Mouse (Mus musculus) heart, embryonic 11.5 days (tissue): ENCODE results near the gene Vangl2. TPM values are rescaled to one million over a fixed set of nuclear protein-coding genes. Genes with fewer than 3 reads are reported as not detected.

Experiments
- ATAC-seq: fragments of 200-750 bp; cut with Nextera tagmentation; replicated peaks from 2 replicates; pipeline ENCODE4 v1.8.0; 2017; ENCODE audit warnings: moderate library complexity; ENCODE audit not compliant: insufficient number of reproducible peaks, low FRiP score, low TSS enrichment
- H3K27ac ChIP-seq: fragments of 300-500 bp; sonication (generic); 2 replicates; pipeline ENCODE4 v1.5.1; 2014; ENCODE audit warnings: mild to moderate bottlenecking, low read depth, low read length
- H3K27me3 ChIP-seq: fragments of 300-500 bp; sonication (generic); 2 replicates; pipeline ENCODE4 v1.6.1; 2014; ENCODE audit warnings: mild to moderate bottlenecking, low read length, mixed read lengths; ENCODE audit not compliant: control insufficient read depth, insufficient read depth
- H3K36me3 ChIP-seq: fragments of 300-500 bp; sonication (generic); 2 replicates; pipeline ENCODE4 v1.6.1; 2014; ENCODE audit warnings: mild to moderate bottlenecking, low read length, moderate library complexity, mixed read lengths; ENCODE audit not compliant: control insufficient read depth, insufficient read depth
- H3K4me1 ChIP-seq: fragments of 300-500 bp; sonication (generic); 2 replicates; pipeline ENCODE4 v1.6.1; 2014; ENCODE audit warnings: low read length; ENCODE audit not compliant: control insufficient read depth, insufficient read depth
- H3K4me2 ChIP-seq: fragments of 300-500 bp; sonication (generic); 2 replicates; pipeline ENCODE4 v1.6.1; 2014; ENCODE audit warnings: mild to moderate bottlenecking, moderate library complexity
- H3K4me3 ChIP-seq: fragments of 300-500 bp; sonication (generic); 2 replicates; pipeline ENCODE4 v1.5.1; 2014; ENCODE audit warnings: low read depth, low read length
- H3K9ac ChIP-seq: fragments of 300-500 bp; sonication (generic); 2 replicates; pipeline ENCODE4 v1.6.1; 2014; ENCODE audit warnings: mild to moderate bottlenecking, low read depth, low read length, moderate library complexity
- H3K9me3 ChIP-seq: fragments of 300-500 bp; sonication (generic); replicated peaks from 2 replicates; pipeline ENCODE4 v1.6.1; 2016; ENCODE audit warnings: low read length; ENCODE audit not compliant: control insufficient read depth
- WGBS: fragments of 180-500 bp; shearing (Covaris S2); extraction: QIAGEN DNeasy Blood & Tissue Kit; methylation state at CpG from one replicate; pipeline ENCODE4 v1.1.7; 2014; ENCODE audit not compliant: insufficient replicate concordance; 5-methylcytosine and 5-hydroxymethylcytosine counted together
- polyA plus RNA-seq: library from polyadenylated mRNA; unstranded; fragments of >200 nt; fragmentation: Nextera tagmentation; extraction: Ambion mirVana; gene quantifications from 2 replicates; pipeline ENCODE4 v1.2.1, GENCODE M21; 2014

Gene Vangl2
- 10.4 and 10.9 TPM in 2 replicates for polyA plus RNA-seq

DNA sequence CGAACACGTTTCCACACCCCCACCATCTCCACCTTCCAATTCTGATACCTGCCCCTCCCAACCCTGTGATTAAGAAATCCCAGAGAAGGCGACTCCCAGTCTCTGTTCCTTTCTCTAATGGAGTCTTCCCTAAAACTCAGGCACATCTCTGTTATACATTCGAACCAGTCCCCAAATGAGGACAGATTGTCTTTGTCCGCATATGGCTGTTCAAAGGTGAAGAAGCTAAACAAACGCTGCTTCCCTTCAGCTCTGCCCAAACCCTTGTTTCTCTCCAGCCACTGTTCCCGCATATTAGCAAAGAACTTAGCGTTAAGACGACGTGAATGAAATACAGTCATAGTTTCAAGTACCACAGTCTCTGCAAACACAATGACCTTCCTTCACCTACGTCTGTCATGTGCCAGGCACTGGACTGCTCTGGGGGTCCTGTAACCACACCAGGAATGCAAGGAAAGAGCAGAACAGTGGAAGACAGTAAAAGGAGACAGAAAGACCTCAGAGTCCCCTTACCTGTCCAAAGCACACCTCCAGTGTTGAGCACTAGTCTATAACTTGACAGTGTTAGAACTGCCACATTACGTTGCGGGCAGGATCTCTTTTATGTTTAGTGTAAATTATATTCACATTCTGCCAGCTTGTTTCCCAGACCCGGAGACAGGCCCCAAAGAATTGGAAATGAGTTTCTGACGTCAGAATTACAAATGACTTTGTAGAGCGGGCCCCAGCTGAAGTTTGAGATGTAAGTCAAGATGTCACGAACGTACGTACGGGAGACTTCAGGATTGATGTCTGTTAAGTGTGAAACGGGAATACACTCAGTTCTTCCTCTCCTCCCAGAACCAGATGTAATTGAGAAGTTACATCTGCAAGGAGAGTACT, at the start of gene Vangl2:
TSS of gene Vangl2 (minus strand) at position 51 of the 882 bp plus-strand sequence.
- Histone ChIP-seq H3K27ac (0 out of 2 replicates have a peak within 1 kb of the TSS, but pooled peaks have one; percentile 18), H3K9me3 (no peaks in the 10 kb centered on the region), H3K4me3 (peak within 1 kb of the TSS; percentile 84), H3K27me3 (no peaks in the 10 kb centered on the region), H3K4me1 (peaks cover 19% of the 10 kb centered on the region), H3K36me3 (no peaks in the 10 kb centered on the region), H3K4me2 (peak within 1 kb of the TSS; percentile 71), H3K9ac (peak within 1 kb of the TSS; percentile 89)
- ATAC-seq: no peak
- 59% methylated on average over 21 of the region's 21 CpGs for WGBS

DNA sequence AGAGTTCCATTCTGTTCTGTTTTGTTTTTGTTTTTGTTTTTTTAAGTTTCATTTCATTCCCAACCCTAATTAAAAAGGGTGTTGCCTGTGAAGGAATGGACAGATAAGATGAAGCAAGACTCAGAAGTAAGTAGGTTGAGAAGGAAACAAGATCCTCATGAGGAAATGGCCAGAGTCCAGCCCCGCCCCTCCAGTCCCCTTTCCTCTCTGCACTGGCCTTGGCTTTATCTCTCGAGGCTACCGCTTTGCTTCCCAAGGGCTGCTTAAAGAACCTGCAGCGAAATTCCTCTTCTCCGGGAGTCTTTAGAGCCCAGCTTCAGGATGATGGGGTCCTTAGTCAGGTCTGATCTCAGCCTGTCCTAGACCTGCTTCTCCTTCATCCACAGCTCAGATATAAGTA, 49.7 kb upstream of the Vangl2 start:
- Histone ChIP-seq H3K27ac (peak overlapping the region; percentile 46; the same call in 1 of the 2 replicates), H3K4me2 (no peak overlapping the region; the same call in 1 of the 2 replicates), H3K27me3 (no peaks in the 10 kb centered on the region), H3K9me3 (no peaks in the 10 kb centered on the region), H3K4me1 (0 out of 2 replicates have a peak, but pooled peaks cover 5% of the 10 kb centered on the region), H3K36me3 (peaks cover 23% of the 10 kb centered on the region), H3K9ac (0 out of 2 replicates have a peak overlapping the region, but pooled peaks have one; percentile 29), H3K4me3 (no peak overlapping the region)
- 41% methylated on average over 5 of the region's 5 CpGs for whole genome bisulfite sequencing
- no peak for ATAC-seq

DNA sequence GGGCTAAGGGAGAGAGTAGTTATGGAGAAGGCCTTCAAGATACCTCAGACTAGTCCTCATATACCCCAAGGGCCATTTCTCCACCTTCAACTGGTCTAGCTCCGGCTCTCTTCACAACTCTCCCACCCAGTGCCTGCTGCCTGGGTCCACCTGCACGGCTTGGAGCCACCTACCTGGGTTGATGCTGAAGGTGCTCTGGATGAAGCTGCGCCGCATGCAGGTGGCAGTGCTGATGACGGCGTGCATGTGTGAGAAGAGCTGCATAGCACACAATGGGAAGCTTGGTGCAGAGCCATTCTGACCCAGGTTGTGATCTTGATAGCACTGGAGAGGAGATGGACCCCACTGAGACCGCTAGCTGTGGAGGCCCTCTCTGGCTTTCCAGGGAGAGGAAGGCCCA, 44.4 kb upstream of the Vangl2 start:
- no peak overlapping the region for H3K4me2 ChIP-seq
- no peaks in the 10 kb centered on the region for H3K9me3 ChIP-seq
- H3K4me1 ChIP-seq: peaks cover 8% of the 10 kb centered on the region; the same call in 1 of the 2 replicates
- no peak for ATAC-seq
- no peak overlapping the region for H3K9ac ChIP-seq
- H3K36me3 ChIP-seq: peaks cover 46% of the 10 kb centered on the region
- H3K4me3 ChIP-seq: no peak overlapping the region
- H3K27me3 ChIP-seq: no peaks in the 10 kb centered on the region
- H3K27ac ChIP-seq: no peak overlapping the region
- 95% methylated on average over 7 of the region's 7 CpGs for WGBS

DNA sequence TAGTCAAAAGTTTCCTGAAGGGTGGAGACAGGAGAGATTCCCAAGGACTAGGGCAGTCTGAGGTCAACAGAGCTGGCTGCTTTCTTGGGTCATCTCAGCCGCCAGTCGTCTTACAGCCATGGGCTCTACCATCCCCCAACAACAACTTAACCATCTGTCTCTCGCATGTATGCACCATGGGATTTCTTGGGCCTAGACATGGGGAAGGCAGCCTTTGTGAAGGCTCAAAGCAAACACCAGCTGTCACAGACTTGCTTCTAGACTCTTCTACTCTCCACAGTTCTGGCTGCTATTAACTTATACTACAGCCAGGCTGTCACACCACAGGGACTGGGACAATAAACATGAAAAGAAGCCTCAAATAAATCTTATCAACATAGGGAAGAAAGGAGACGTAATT, 43.3 kb upstream of the Vangl2 start:
- Histone ChIP-seq H3K9ac (no peak overlapping the region), H3K4me1 (peaks cover 8% of the 10 kb centered on the region; the same call in 1 of the 2 replicates), H3K9me3 (no peaks in the 10 kb centered on the region), H3K4me2 (no peak overlapping the region), H3K4me3 (no peak overlapping the region), H3K36me3 (peaks cover 55% of the 10 kb centered on the region), H3K27me3 (no peaks in the 10 kb centered on the region), H3K27ac (no peak overlapping the region)
- WGBS: 70% methylated on average over 4 of the region's 4 CpGs
- no peak for ATAC-seq

DNA sequence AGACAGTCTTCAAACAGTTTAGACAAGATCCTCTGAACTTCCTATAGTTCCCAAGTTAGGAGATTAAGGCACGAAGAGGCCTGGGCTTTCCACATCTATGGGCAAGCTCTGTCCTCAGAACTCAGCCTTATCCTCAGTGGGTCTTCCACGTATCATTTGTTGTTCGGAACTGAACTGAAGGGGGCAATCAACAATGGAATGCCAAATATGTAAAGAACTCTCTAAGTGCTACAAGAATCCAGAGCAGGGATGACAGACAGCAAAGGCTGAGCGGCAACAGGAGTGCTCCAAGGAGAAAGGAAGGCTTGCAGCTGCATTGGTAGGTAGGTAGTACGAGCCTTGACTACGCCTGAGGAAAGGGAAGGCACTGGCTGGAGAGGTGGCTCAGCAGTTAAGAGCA, 42.0 kb upstream of the Vangl2 start:
- Histone ChIP-seq H3K27ac (no peak overlapping the region), H3K9me3 (no peaks in the 10 kb centered on the region), H3K4me3 (no peak overlapping the region), H3K4me1 (peaks cover 8% of the 10 kb centered on the region; the same call in 1 of the 2 replicates), H3K9ac (no peak overlapping the region), H3K27me3 (no peaks in the 10 kb centered on the region), H3K4me2 (no peak overlapping the region), H3K36me3 (peaks cover 64% of the 10 kb centered on the region)
- 46% methylated on average over 6 of the region's 6 CpGs for WGBS
- ATAC-seq: no peak

DNA sequence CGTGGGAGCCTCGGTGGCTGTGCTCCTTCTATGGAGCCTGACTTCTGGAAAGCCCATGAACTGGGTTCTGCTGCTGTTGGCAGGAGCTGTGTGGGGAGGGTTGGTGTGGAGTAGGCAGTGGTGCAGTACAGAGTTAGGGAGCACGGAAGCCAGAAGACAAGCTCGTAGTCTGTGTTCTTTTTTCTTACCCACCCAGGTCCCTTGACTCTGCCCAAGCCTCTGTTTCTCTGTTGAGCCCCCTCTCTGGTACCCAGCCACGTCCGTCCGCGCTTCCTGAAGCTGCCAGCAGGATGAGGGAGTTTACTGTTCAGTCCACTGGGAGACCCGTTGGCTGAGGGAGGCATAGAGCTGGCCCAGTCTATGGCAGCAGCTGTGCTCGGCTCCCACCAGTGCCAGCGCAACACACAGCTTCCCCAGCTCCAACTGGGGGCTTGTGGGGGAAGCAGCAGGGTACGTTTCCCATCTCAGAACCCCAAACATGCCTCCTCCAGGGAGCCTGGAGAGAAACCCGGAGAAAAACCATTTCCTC, 36.4 kb upstream of the Vangl2 start:
- no peaks in the 10 kb centered on the region; the same call in 1 of the 2 replicates for H3K4me1 ChIP-seq
- peaks cover 31% of the 10 kb centered on the region for H3K36me3 ChIP-seq
- no peak overlapping the region for H3K27ac ChIP-seq
- H3K9ac ChIP-seq: no peak overlapping the region
- ATAC-seq: no peak; the same call in 1 of the 2 replicates
- 77% methylated on average over 13 of the region's 13 CpGs for WGBS
- no peaks in the 10 kb centered on the region for H3K9me3 ChIP-seq
- H3K27me3 ChIP-seq: no peaks in the 10 kb centered on the region
- no peak overlapping the region for H3K4me3 ChIP-seq
- H3K4me2 ChIP-seq: no peak overlapping the region

DNA sequence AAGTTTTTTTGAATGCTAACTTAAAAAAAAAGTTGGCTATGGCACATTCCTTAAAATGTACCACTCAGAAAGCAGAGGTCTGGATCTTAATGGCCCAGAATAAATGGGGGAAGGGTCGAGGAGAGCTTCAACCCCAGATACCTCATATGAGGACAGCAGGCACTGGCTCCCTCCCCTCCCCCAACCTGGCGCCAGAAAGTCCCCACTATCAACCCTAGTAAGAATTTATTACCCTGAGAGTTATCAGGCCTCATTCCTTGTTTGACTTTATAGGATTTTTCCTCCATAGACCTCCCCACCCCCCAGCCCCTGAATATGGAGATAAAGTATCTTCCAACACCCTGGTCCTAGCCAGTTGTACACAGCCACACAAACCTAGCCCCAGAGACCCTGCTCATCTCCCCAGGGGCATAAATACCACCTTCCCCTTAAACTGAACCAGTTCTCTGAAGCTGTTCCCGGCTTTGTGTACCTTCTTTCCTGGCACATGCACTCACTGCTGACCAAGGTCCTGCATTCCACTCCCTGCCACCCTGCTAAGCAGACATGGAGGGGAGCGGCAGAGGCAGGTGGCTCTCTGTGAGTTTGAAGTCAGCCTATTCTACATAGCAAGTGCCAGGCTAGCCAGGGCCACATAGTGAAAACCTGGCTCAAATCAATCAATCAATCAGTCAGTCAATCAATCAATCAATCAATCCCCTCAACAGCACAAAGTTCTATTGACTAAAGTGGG, 35.2 kb upstream of the Vangl2 start:
- Histone ChIP-seq H3K36me3 (peaks cover 22% of the 10 kb centered on the region), H3K27ac (no peak overlapping the region), H3K4me1 (no peaks in the 10 kb centered on the region; the same call in 1 of the 2 replicates), H3K4me3 (no peak overlapping the region), H3K9me3 (no peaks in the 10 kb centered on the region), H3K27me3 (peaks cover 5% of the 10 kb centered on the region), H3K9ac (no peak overlapping the region), H3K4me2 (no peak overlapping the region)
- ATAC-seq: no peak
- WGBS: 39% methylated on average over 4 of the region's 4 CpGs

DNA sequence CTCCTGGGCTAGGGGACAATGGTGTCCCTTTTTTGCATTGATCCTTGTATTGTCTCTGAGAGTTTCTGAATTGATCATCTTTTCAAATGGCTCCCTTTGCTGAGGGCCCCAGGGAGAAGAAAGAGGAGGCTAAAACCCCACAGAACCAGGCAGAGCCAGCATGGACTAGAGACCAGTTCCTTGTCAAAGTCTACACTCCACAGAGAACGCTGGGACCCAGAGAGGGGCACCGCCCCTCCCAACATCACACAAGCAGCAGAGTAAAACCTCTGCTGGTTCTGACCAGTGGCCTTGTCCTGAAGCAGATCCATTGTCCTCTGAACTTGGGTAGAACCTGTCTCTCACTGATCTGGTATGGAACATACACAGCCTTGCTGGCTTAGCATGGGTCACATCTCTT, 33.9 kb upstream of the Vangl2 start:
- Histone ChIP-seq H3K36me3 (peaks cover 13% of the 10 kb centered on the region), H3K4me2 (no peak overlapping the region), H3K9me3 (no peaks in the 10 kb centered on the region), H3K27me3 (peaks cover 5% of the 10 kb centered on the region), H3K27ac (no peak overlapping the region), H3K4me3 (no peak overlapping the region), H3K9ac (no peak overlapping the region), H3K4me1 (no peaks in the 10 kb centered on the region; the same call in 1 of the 2 replicates)
- 81% methylated on average over 2 of the region's 2 CpGs for WGBS
- no peak for ATAC-seq
